Mouse (Mus musculus) megakaryocyte, embryonic 14.5 days (primary cell): ENCODE data around the gene Klf13.

ENCODE experiments used
- FLI1 ChIP-seq: IDR thresholded peaks from 2 replicates; pipeline ENCODE4 v1.6.1; 2012; ENCODE audit warnings: low read length, inconsistent platforms, mixed read lengths
- GATA1 ChIP-seq: IDR thresholded peaks from 3 replicates; pipeline ENCODE4 v1.6.1; 2012; ENCODE audit warnings: mixed read lengths, low read length, inconsistent platforms, borderline replicate concordance

DNA sequence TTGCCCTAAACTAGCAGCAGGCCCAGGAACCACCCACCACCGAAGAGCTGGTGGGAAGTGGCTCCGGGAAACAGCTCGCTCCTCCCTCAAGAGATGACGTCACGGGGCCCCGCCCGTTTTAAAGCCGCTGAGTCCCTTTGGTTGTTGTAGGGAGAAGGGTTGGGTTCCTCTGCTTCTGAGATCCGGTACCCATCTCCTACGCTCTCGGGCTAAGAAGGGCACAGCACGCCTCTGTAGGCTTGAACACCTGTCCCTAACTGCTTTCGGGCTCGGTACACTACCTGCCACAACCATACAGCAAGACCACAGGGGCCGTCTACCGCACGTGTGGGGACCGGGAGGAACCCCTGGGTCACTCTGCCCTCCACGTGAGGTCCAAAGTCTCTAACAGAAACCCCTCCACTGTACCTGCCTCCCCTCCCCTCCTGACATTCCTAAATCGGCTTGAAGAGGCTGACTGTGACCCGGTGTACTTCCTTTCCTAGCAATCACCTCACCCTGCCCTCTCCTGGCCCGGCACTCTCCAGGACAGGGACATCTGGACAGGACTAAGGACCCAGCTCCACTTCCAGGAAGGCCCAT is 80.1 kb downstream of the Klf13 start:
- TF ChIP-seq GATA1 (no peak), FLI1 (no peak)
